In the genomic region with DNA sequence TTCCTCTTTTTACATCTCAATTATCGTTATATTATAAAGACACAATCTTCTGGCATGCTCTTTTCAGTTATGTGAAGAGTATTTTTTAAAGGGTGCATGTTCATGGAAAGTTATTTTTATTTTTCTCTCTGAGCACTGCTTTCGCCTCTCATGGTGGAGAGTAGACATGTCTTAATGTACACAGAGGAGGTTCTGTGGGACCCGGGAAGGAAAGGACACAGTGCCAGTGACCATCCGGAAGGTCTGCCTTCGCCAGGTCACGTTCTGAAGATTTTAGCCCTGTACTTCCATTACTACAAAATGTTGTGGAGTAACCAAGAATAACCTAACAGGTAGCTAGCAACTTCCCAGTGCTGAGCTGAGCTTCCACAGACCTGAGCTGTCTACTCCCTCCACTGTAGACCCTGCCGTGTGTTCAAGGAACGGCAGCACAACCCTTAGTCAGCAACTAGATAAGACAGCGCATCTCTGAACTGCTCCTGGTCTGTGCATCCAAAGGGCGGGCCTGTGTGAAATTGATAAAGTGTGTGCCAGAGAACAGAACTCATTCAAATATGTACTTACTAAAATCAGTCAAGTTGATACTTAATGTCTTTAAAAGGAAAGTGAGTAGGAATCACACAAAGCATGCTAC, we compare ENCODE assay signal across 16 mouse cellular contexts.
DNase-seq lines count a peak whose midpoint lies in the region; ATAC-seq and TF ChIP-seq lines count a peak whose summit lies in the region.
"Had no signal": no experiment of that assay in that cellular context is flagged by ENCODE, and none has a peak within 500 bp of the region (broad histone marks: within the 10 kb centered on the region; RNA-seq: fewer than 3 reads in every experiment).

No protein-coding gene starts in this region.

- 76% methylated on average over 10 of the region's 10 CpGs for WGBS in lung, embryonic 14.5 days
- 84% methylated on average over 10 of the region's 10 CpGs for WGBS in lung, postnatal 0 days
- 86% methylated on average over 10 of the region's 10 CpGs for WGBS in intestine, embryonic 16.5 days

- H3K36me3 ChIP-seq in lung, embryonic 14.5 days (ENCODE audit: insufficient read depth) = no peaks in the 10 kb centered on the region
- H3K36me3 ChIP-seq in lung, postnatal 0 days (ENCODE audit: insufficient read depth, low read length) = no peaks in the 10 kb centered on the region
- H3K36me3 ChIP-seq in intestine, embryonic 16.5 days (ENCODE audit: control insufficient read depth, insufficient read depth, low read length) = no peaks in the 10 kb centered on the region
- H3K36me3 ChIP-seq: midbrain, embryonic 10.5 days had no signal

- peak; percentile 63; the same call in 1 of the 2 replicates for ATAC-seq in lung, embryonic 14.5 days (ENCODE audit: insufficient read depth)
- ATAC-seq in lung, postnatal 0 days = no peak
- ATAC-seq in intestine, embryonic 16.5 days = peak; percentile 80
- ATAC-seq in megakaryocyte-erythroid progenitor cell, adult 5-6 weeks (replicated peaks; ENCODE audit: low FRiP score, low TSS enrichment, poor library complexity, severe bottlenecking) = peak; percentile 99
- ATAC-seq: forebrain, embryonic 16.5 days; inflammation-experienced regulatory T-cells, adult 6 months had no signal

- no peak for TF ChIP-seq EP300 in lung, postnatal 0 days (IDR thresholded peaks at IDR 0.05)

- no peaks in the 10 kb centered on the region for H3K4me1 ChIP-seq in lung, embryonic 14.5 days (ENCODE audit: insufficient read depth)
- no peaks in the 10 kb centered on the region for H3K4me1 ChIP-seq in lung, postnatal 0 days (ENCODE audit: insufficient read depth, low read depth, low read length)
- H3K4me1 ChIP-seq in intestine, embryonic 16.5 days (ENCODE audit: control insufficient read depth, insufficient read depth, low read length) = no peaks in the 10 kb centered on the region
- H3K4me1 ChIP-seq: midbrain, embryonic 10.5 days had no signal

- no peaks in the 10 kb centered on the region for H3K27me3 ChIP-seq in lung, embryonic 14.5 days (ENCODE audit: insufficient read depth, low read length)
- H3K27me3 ChIP-seq in lung, postnatal 0 days (replicated peaks; ENCODE audit: insufficient read depth, low read length) = no peaks in the 10 kb centered on the region
- H3K27me3 ChIP-seq in intestine, embryonic 16.5 days (replicated peaks; ENCODE audit: control insufficient read depth, insufficient read depth, low read length) = no peaks in the 10 kb centered on the region

- no peaks in the 10 kb centered on the region for H3K9me3 ChIP-seq in lung, embryonic 14.5 days (ENCODE audit: low read depth, low read length)
- no peaks in the 10 kb centered on the region for H3K9me3 ChIP-seq in lung, postnatal 0 days (ENCODE audit: low read length)
- no peaks in the 10 kb centered on the region for H3K9me3 ChIP-seq in intestine, embryonic 16.5 days (ENCODE audit: control insufficient read depth, low read length)
- H3K9me3 ChIP-seq: midbrain, embryonic 10.5 days had no signal

- no peak for TF ChIP-seq CTCF in lung, embryonic 14.5 days (IDR thresholded peaks at IDR 0.05; ENCODE audit: low read depth)
- no peak for TF ChIP-seq CTCF in lung, postnatal 0 days (IDR thresholded peaks at IDR 0.05)

- no peak for DNase-seq in lung, embryonic 14.5 days
- DNase-seq in lung, postnatal 0 days (ENCODE audit: low spot score) = no peak
- peak; percentile 85 for DNase-seq in c-Kit-negative CD71-positive TER-119-positive erythroid progenitor cells, embryonic 14.5 days (ENCODE audit: low read depth, low spot score)
- no peak for DNase-seq in kidney, postnatal 36 days
- no peak for DNase-seq in right cerebral cortex, postnatal 14 days
- DNase-seq in left cerebral cortex, postnatal 36 days (ENCODE audit: low spot score in 2 of 2) = no peak
- DNase-seq: cerebellum, postnatal 25 days; gastrocnemius, postnatal 36 days; kidney, postnatal 4 days; lung, adult 18-20 months; right cerebral cortex, adult 18-20 months had no signal

- H3K27ac ChIP-seq in lung, embryonic 14.5 days (ENCODE audit: low read depth) = 0 out of 2 replicates have a peak overlapping the region, but pooled peaks have one; percentile 27
- no peak overlapping the region for H3K27ac ChIP-seq in lung, postnatal 0 days (ENCODE audit: low read length)
- no peak overlapping the region for H3K27ac ChIP-seq in intestine, embryonic 16.5 days (ENCODE audit: low read length)
- H3K27ac ChIP-seq: midbrain, embryonic 10.5 days had no signal

- no peak overlapping the region for H3K4me3 ChIP-seq in lung, embryonic 14.5 days (ENCODE audit: low read depth, low read length)
- no peak overlapping the region for H3K4me3 ChIP-seq in lung, postnatal 0 days (ENCODE audit: low read depth, low read length)
- no peak overlapping the region for H3K4me3 ChIP-seq in intestine, embryonic 16.5 days (ENCODE audit: low read length)
- H3K4me3 ChIP-seq: midbrain, embryonic 10.5 days had no signal

- no peak overlapping the region for H3K4me2 ChIP-seq in lung, embryonic 14.5 days
- no peak overlapping the region for H3K4me2 ChIP-seq in lung, postnatal 0 days (replicated peaks; ENCODE audit: low read depth, low read length)
- H3K4me2 ChIP-seq in intestine, embryonic 16.5 days (ENCODE audit: low read depth, low read length) = no peak overlapping the region

- intact Hi-C loops in left cerebral cortex, postnatal 36 days (cut with DNase I) = no loop called here

- no peak overlapping the region for H3K9ac ChIP-seq in lung, embryonic 14.5 days
- H3K9ac ChIP-seq in lung, postnatal 0 days (replicated peaks; ENCODE audit: low read depth) = no peak overlapping the region
- no peak overlapping the region for H3K9ac ChIP-seq in intestine, embryonic 16.5 days (ENCODE audit: low read depth, low read length)
